Mouse (Mus musculus) kidney, postnatal 0 days (tissue): ENCODE data around the gene Wdr90. TPM values are rescaled to one million over a fixed set of nuclear protein-coding genes. Genes with fewer than 3 reads are reported as not detected.
A peak's percentile ranks its signal among the peaks of the same experiment; 100 is the strongest.

Experiments used
- ATAC-seq: fragments of 200-750 bp; cut with Nextera tagmentation; replicated peaks from 2 replicates; pipeline ENCODE4 v1.8.0; 2017; ENCODE audit warnings: low read depth, moderate number of reproducible peaks, moderate TSS enrichment, moderate library complexity; ENCODE audit not compliant: low FRiP score
- DNase-seq: peaks from one replicate; pipeline ENCODE4 v3.0.0-alpha.2; 2016; ENCODE audit warnings: low spot score
- H3K27ac ChIP-seq: fragments of 300-500 bp; sonication (generic); 2 replicates; pipeline ENCODE4 v1.5.1; 2014; ENCODE audit warnings: mild to moderate bottlenecking
- H3K27me3 ChIP-seq: fragments of 300-500 bp; sonication (generic); 2 replicates; pipeline ENCODE4 v1.6.1; 2014; ENCODE audit warnings: low read length, mixed read lengths; ENCODE audit not compliant: insufficient read depth
- H3K36me3 ChIP-seq: fragments of 300-500 bp; sonication (generic); 2 replicates; pipeline ENCODE4 v1.6.1; 2014; ENCODE audit warnings: low read length, mixed read lengths; ENCODE audit not compliant: insufficient read depth
- H3K4me1 ChIP-seq: fragments of 300-500 bp; sonication (generic); replicated peaks from 2 replicates; pipeline ENCODE4 v1.6.1; 2014; ENCODE audit warnings: antibody characterized with exemption, low read length, mixed read lengths; ENCODE audit not compliant: insufficient read depth
- H3K4me2 ChIP-seq: fragments of 300-500 bp; sonication (generic); 2 replicates; pipeline ENCODE4 v1.6.1; 2014; ENCODE audit warnings: mild to moderate bottlenecking, low read length, moderate library complexity, mixed read lengths
- H3K4me3 ChIP-seq: fragments of 300-500 bp; sonication (generic); replicated peaks from 2 replicates; pipeline ENCODE4 v1.5.1; 2014; ENCODE audit warnings: low read depth, low read length
- H3K9ac ChIP-seq: fragments of 300-500 bp; sonication (generic); 2 replicates; pipeline ENCODE4 v1.6.1; 2014; ENCODE audit warnings: low read depth, low read length
- H3K9me3 ChIP-seq: fragments of 300-500 bp; sonication (generic); replicated peaks from 2 replicates; pipeline ENCODE4 v1.6.1; 2016; ENCODE audit warnings: low read length, inconsistent platforms, mixed read lengths
- CTCF ChIP-seq: IDR thresholded peaks from 2 replicates; pipeline ENCODE4 v1.5.1; 2016; ENCODE audit warnings: antibody characterized with exemption, low read depth, mild to moderate bottlenecking, moderate library complexity
- WGBS: fragments of 180-500 bp; shearing (Covaris S2); extraction: QIAGEN DNeasy Blood & Tissue Kit; methylation state at CpG from one replicate; pipeline ENCODE4 v1.1.7; 2014; 5-methylcytosine and 5-hydroxymethylcytosine counted together
- polyA plus RNA-seq: library from polyadenylated mRNA; unstranded; fragments of >200 nt; fragmentation: Nextera tagmentation; extraction: Ambion mirVana; gene quantifications from 2 replicates; pipeline ENCODE4 v1.2.1, GENCODE M21; 2015

The Wdr90 gene
- polyA plus RNA-seq, 1 experiment from 2014 or later = 10.6 TPM

- peak; percentile 39 for DNase-seq
- 1% methylated on average over 31 of the region's 38 CpGs for WGBS
- H3K27me3 ChIP-seq = no peaks in the 10 kb centered on the region
- peak overlapping the region; percentile 89 for H3K27ac ChIP-seq
- peaks cover 5% of the 10 kb centered on the region for H3K4me1 ChIP-seq
- ATAC-seq = peak; percentile 15
- H3K4me2 ChIP-seq = peak overlapping the region; percentile 98
- no peak for TF ChIP-seq CTCF
- peaks cover 38% of the 10 kb centered on the region for H3K36me3 ChIP-seq
- peak overlapping the region; percentile 84 for H3K9ac ChIP-seq
- H3K9me3 ChIP-seq = no peaks in the 10 kb centered on the region
- peak overlapping the region; percentile 86 for H3K4me3 ChIP-seq
Observed at GRCm38 (mm10) chr17:25843636-25844395, 17.5 kb downstream of the Wdr90 start.

GRCm38 (mm10) chr17:25843122-25843521 is 18.2 kb downstream of the Wdr90 start:
- Histone ChIP-seq H3K4me2 (peak overlapping the region; percentile 98), H3K4me1 (peaks cover 5% of the 10 kb centered on the region), H3K27me3 (no peaks in the 10 kb centered on the region), H3K9me3 (no peaks in the 10 kb centered on the region), H3K4me3 (peak overlapping the region; percentile 86; the same call in 1 of the 2 replicates), H3K27ac (0 out of 2 replicates have a peak overlapping the region, but pooled peaks have one; percentile 89), H3K36me3 (peaks cover 36% of the 10 kb centered on the region), H3K9ac (peak overlapping the region; percentile 84; the same call in 1 of the 2 replicates)
- ATAC-seq (no peak), DNase-seq (no peak)
- TF ChIP-seq CTCF = no peak
- 89% methylated on average over 4 of the region's 4 CpGs for WGBS

- H3K4me2 ChIP-seq = no peak overlapping the region
- H3K4me3 ChIP-seq = no peak overlapping the region
- no peak for TF ChIP-seq CTCF
- peaks cover 36% of the 10 kb centered on the region for H3K36me3 ChIP-seq
- ATAC-seq = no peak
- H3K27me3 ChIP-seq = no peaks in the 10 kb centered on the region
- DNase-seq = no peak
- H3K4me1 ChIP-seq = peaks cover 5% of the 10 kb centered on the region
- no peak overlapping the region for H3K9ac ChIP-seq
- H3K9me3 ChIP-seq = no peaks in the 10 kb centered on the region
- WGBS = 75% methylated on average over 3 of the region's 3 CpGs
- H3K27ac ChIP-seq = no peak overlapping the region
Observed at GRCm38 (mm10) chr17:25842509-25842908, 18.8 kb downstream of the Wdr90 start.

- no peak within 1 kb of the TSS for H3K27ac ChIP-seq
- H3K27me3 ChIP-seq = no peaks in the 10 kb centered on the region
- ATAC-seq = no peak
Observed at GRCm38 (mm10) chr17:25841117-25841880, 20.0 kb downstream of the Wdr90 start, which contains the start of gene Gm20683. Gm20683 (minus strand) TSS chr17:25841763.

GRCm38 (mm10) chr17:25840519-25840918 is 20.8 kb downstream of the Wdr90 start:
- peaks cover 23% of the 10 kb centered on the region for H3K4me1 ChIP-seq
- DNase-seq = no peak

More at GRCm38 (mm10) chr17:25841117-25841880, 20.0 kb downstream of the Wdr90 start, which contains the start of gene Gm20683:
- no peak within 1 kb of the TSS for H3K9ac ChIP-seq
- H3K4me1 ChIP-seq = peaks cover 16% of the 10 kb centered on the region
- no peaks in the 10 kb centered on the region for H3K9me3 ChIP-seq
- peaks cover 36% of the 10 kb centered on the region for H3K36me3 ChIP-seq
- TF ChIP-seq CTCF = no peak
- no peak within 1 kb of the TSS for H3K4me3 ChIP-seq
- H3K4me2 ChIP-seq = no peak within 1 kb of the TSS
- WGBS = 89% methylated on average over 22 of the region's 22 CpGs
- DNase-seq = no peak

GRCm38 (mm10) chr17:25839455-25840235 is 21.7 kb downstream of the Wdr90 start:
- Histone ChIP-seq H3K27ac (peak overlapping the region; percentile 26; the same call in 1 of the 2 replicates), H3K4me1 (peaks cover 32% of the 10 kb centered on the region), H3K4me3 (no peak overlapping the region), H3K9ac (no peak overlapping the region), H3K27me3 (no peaks in the 10 kb centered on the region), H3K9me3 (no peaks in the 10 kb centered on the region), H3K4me2 (no peak overlapping the region), H3K36me3 (peaks cover 40% of the 10 kb centered on the region)
- TF ChIP-seq CTCF = no peak
- no peak for DNase-seq
- 79% methylated on average over 14 of the region's 14 CpGs for WGBS
- ATAC-seq = no peak

More at GRCm38 (mm10) chr17:25840519-25840918, 20.8 kb downstream of the Wdr90 start:
- Histone ChIP-seq H3K36me3 (peaks cover 36% of the 10 kb centered on the region), H3K27me3 (no peaks in the 10 kb centered on the region), H3K9me3 (no peaks in the 10 kb centered on the region), H3K4me3 (no peak overlapping the region), H3K27ac (no peak overlapping the region), H3K4me2 (no peak overlapping the region), H3K9ac (no peak overlapping the region)
- no peak for ATAC-seq
- 96% methylated on average over 6 of the region's 6 CpGs for WGBS
- TF ChIP-seq CTCF = no peak
